Mouse (Mus musculus) retina, embryonic 14.5 days (tissue): ENCODE results near the gene Tab2.

Source experiments
- DNase-seq: peaks from one replicate; pipeline ENCODE4 v3.0.0-alpha.2; 2015; ENCODE audit warnings: low spot score

Tab2 gene

GRCm38 (mm10) chr10:7956228-7957001 lies at the start of gene Tab2:
Gene Tab2, minus strand, starts transcription at chr10:7956230.
- peak; percentile 92 for DNase-seq

- DNase-seq, result no peak
Observed at GRCm38 (mm10) chr10:7992258-7992919, 36.4 kb upstream of the Tab2 start.

GRCm38 (mm10) chr10:7991596-7991995 lies 35.6 kb upstream of the Tab2 start:
- no peak for DNase-seq

- no peak for DNase-seq
Observed at GRCm38 (mm10) chr10:7987521-7987920, 31.5 kb upstream of the Tab2 start.

- no peak for DNase-seq
Observed at GRCm38 (mm10) chr10:7976462-7976861, 20.4 kb upstream of the Tab2 start.

- no peak for DNase-seq
Observed at GRCm38 (mm10) chr10:7968747-7969280, 12.8 kb upstream of the Tab2 start.

- no peak for DNase-seq
Observed at GRCm38 (mm10) chr10:7967096-7967495, 11.1 kb upstream of the Tab2 start.

- no peak for DNase-seq
Observed at GRCm38 (mm10) chr10:7959073-7959472, 3.0 kb upstream of the Tab2 start.

- DNase-seq, result no peak
Observed at GRCm38 (mm10) chr10:7955634-7956121, 352 bp downstream of the Tab2 start.

- DNase-seq, result peak; percentile 42
Observed at GRCm38 (mm10) chr10:7954989-7955633, 919 bp downstream of the Tab2 start.

GRCm38 (mm10) chr10:7954627-7954988 lies 1.4 kb downstream of the Tab2 start:
- DNase-seq, result peak; percentile 28

- no peak for DNase-seq
Observed at GRCm38 (mm10) chr10:7943006-7943405, 13.0 kb downstream of the Tab2 start.

GRCm38 (mm10) chr10:7936556-7937192 lies 19.4 kb downstream of the Tab2 start:
- no peak for DNase-seq

GRCm38 (mm10) chr10:7932958-7933357 lies 23.1 kb downstream of the Tab2 start:
- DNase-seq, result no peak

GRCm38 (mm10) chr10:7928996-7929395 lies 27.0 kb downstream of the Tab2 start:
- no peak for DNase-seq

GRCm38 (mm10) chr10:7925481-7925880 lies 30.5 kb downstream of the Tab2 start:
- no peak for DNase-seq

GRCm38 (mm10) chr10:7923433-7923832 lies 32.6 kb downstream of the Tab2 start:
- DNase-seq, result no peak

GRCm38 (mm10) chr10:7911268-7911667 lies 44.8 kb downstream of the Tab2 start:
- DNase-seq, result peak; percentile 50

GRCm38 (mm10) chr10:7907151-7907550 lies 48.9 kb downstream of the Tab2 start:
- DNase-seq, result no peak

GRCm38 (mm10) chr10:7904157-7904556 lies 51.9 kb downstream of the Tab2 start:
- no peak for DNase-seq

- no peak for DNase-seq
Observed at GRCm38 (mm10) chr10:7900719-7901627, 55.1 kb downstream of the Tab2 start.
